Mouse (Mus musculus) layer of hippocampus, postnatal 36 days (tissue): ENCODE data around the gene Tenm4. TPM values are rescaled to one million over a fixed set of nuclear protein-coding genes. Genes with fewer than 3 reads are reported as not detected.

Experiments
- DNase-seq, 2 experiments: peaks; one replicate each; pipeline ENCODE4 v3.0.0; 2022
- total RNA-seq, 2 experiments: library from RNA; stranded (reverse); gene quantifications; 2 replicates each; pipeline ENCODE4 v1.2.3; 2021

Tenm4 gene
- total RNA-seq, 2 experiments from 2014 or later = 116 to 124 TPM

DNA sequence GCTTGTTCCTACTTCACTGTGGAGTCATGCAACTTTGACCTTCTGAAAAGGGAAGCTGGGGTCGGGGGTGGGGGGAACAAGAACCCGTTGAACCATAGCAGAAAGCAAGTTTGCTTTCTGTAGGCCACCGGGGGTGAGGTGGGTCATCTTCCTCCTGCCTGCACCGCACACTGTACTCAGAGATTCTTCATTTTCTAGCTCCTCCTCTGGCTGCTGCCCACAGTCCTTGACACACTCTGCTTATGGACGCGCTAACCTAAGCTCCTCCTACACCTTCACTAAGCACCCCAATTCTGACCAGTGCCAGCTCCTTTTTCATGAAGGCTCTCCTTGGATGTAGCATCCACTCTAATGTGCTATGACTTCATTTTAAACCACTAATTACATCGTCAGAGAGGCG is 311.9 kb downstream of the Tenm4 start:
- no peak for DNase-seq

GRCm38 (mm10) chr7:96484006-96484581 is 313.0 kb downstream of the Tenm4 start:
- no peak for DNase-seq

DNA sequence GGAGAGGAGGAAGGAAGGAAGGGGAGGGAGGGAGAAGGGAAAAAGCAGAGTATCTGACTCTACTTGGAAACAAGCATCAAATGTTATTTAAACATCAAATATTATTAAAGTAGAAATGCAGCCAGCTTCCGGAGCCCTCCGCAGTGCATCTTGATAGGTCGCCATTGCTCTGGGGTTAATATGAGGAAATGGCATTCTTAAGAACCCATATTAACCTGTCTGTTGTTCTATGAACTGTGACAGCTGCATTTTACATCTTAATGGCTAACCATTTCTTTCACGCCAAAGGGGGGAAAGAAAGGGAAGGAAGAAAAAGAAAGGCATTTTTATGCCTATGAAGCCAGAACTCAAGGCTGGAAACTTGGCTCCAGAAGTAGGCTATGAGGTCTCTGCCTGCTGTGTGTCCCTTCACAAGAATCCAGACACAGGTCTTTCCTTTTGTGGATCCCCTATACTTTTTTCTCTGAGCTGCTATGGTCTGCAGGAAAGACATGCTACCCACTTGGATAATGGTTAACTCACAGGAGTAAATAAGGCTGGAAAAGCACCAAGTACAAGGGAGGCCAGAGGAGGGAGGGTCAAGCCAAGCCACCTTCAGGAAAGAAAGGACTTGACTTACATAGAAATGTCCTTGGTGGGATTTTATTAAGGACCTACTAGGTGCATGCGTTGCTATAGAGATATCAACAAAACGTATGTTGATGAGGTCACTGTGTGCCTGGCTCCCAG is 318.5 kb downstream of the Tenm4 start:
- no peak for DNase-seq

DNA sequence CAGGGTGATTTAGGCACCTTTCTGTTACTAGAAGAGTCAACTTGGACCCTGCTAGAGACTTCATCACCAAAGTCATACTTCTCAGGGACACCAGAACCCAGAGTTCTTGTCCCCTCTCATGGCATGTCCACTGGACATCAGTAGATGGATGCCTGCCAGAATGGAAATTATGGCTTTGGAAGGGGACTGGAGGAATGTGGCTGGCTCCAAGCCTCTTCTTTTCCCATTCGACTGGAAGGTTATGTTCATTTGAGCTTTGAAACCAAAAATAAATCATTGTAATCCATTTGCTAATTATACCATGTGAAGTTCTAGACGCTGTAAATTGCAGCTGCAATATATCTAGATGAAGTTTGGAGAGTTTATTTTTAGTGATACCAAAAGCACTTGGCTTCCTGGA is 320.9 kb downstream of the Tenm4 start:
- no peak for DNase-seq

DNA sequence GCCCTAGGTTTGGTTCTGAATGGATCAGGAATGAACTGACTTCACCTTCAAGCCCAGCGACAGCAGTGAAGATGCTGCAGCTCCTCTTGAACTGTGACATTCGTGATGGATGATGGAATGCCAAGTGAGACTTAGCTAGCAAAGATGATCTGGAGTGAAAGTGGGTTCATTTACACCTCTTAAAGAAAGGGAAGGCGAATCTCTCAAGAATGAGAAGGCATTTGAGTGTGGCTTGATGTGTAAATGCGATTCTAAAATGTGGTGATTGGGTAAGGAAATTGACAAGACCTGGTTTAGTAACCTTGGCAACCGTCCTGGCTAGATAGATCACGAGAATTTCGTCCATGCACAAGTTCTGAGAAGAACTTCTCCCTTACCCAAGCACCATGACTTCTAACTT is 321.6 kb downstream of the Tenm4 start:
- no peak for DNase-seq

DNA sequence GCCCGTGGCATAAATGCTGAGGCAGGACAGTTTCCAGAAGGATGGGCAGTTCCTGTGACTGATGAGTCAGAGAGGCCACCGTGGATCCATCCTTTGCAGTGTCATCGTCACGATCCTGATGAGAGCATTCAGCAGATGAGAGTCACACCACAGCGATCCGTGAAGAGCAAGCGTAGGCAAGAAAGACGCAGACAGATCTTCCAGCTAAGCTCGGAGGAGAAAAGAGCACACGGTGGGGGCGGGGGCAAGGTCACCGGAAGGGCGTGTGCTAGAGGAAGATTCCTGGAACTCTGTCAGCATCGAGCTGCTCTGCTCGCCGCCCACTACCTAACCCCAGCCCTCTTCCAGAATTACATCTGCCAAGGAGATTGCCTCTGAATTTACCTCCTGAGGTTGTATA is 323.0 kb downstream of the Tenm4 start:
- no peak for DNase-seq

- DNase-seq = peak in 1 of 2 experiments; percentile 31
These were observed 329.1 kb downstream of the Tenm4 start for GRCm38 (mm10) chr7:96500108-96500507.

- no peak for DNase-seq
These were observed 329.8 kb downstream of the Tenm4 start for GRCm38 (mm10) chr7:96500797-96501196.

DNA sequence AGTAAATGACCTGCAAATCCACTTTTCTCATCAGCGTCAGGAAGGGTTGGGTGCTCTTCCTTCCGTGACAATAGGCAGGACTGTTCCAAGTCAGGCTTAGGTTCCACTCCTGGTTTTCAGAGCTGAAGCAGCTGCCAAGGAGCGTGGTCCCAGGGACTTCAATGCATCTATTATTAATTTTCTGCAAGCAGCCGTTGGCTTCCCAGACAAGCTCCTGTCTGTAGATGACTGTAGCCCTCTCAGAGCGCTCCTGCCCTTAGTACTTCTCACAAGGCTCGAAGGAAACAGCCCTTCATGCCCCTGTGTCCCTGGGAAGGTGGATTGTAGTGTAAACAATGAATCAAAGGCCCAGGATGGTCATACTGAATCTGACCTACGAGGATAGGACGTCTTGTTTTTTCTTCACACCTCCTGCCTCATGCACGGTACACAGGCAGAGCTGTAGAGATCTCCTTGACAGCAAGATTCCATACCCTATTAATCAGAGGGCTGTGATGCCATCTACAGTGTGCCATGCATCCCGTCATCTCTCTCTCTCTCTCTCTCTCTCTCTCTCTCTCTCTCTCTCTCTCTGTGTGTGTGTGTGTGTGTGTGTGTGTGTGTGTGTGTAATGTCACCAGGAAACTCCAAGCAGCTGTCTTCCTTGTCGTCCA is 331.4 kb downstream of the Tenm4 start:
- no peak for DNase-seq

DNA sequence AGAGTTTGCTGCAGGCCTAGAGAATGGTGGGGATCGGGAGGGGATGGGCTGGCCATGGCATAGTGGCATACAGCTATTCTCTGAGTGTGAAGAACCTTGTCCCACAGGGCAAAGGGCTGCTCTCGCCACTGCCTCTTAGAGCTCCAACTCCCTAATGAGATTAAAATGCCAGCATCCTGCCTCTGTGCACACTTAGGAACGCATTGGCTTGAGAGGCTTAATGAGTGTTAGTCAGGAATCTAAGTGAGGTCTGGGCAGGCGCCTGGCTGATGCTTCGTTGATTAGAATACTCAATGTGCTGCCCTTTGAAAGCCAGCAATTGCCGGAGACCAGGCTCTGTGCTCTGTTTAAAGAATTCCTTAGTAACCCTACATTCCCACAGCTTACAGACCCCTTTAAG is 334.5 kb downstream of the Tenm4 start:
- DNase-seq = no peak

GRCm38 (mm10) chr7:96507046-96507445 is 336.0 kb downstream of the Tenm4 start:
- DNase-seq = no peak

DNA sequence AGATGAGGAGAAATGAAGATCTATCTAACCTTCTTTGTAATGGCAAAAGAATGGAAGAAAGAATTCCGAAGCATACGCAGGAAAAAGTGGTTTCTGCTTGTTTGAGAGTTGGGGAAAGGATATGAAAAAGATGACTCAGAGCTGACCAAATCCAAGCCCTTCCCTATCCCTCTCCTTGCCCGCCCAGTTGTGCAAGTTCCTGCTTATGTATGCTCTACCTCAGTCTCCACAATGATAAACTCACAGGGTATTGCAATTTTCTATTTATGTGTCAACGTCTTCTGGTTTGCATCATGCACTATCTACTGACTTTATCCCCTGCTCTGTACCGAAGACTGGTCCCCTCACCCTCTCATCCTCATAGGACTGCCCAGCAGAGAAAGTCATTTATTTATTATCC is 339.4 kb downstream of the Tenm4 start:
- DNase-seq = no peak

- no peak for DNase-seq
These were observed 340.1 kb downstream of the Tenm4 start for GRCm38 (mm10) chr7:96511018-96511609.

DNA sequence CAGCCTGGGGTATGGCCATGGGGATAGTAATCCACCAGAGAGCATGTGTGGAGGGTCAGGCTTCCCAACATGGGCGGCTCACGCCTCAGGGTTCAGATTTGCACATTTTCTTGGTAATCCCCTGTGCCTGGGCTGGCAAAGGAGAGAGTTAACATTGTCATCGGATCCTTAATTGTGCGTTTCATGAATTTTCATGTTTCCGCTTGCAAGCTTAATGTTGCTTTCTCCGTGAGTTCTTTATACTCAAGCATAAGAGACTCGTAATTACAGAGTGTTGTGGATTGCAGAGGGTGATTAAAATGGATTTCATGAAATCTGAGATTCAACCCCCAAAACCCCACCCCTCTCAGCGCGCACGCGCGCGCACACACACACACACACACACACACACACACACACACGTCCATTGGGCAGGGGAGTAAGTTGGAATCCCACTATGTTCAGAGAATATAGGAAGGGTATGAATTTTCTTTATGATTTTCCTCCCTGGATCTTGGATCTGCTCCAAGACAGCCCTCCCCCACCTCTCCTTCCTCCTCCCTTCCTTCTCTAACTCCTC is 341.0 kb downstream of the Tenm4 start:
- no peak for DNase-seq

- no peak for DNase-seq
These were observed 348.2 kb downstream of the Tenm4 start for GRCm38 (mm10) chr7:96519216-96519615.

DNA sequence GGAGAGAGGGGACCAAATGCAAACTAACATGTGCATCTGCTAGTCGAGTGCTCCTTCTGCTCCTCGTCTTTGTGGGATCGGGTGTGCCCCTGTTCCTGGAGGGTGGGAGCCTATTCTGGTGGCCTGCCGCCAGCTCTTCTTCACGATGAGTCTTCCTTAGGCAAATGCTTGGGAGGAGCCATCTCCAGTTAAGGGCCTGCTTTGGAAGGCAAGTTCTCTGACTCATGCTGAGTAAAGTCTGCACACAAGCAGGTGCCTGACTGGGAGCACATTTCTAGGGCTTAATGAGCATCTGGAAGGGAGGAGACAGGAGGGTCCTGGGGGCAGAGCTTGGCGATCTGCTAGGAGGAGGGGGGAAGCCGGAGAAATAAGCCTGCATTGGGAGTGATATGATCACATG is 350.9 kb downstream of the Tenm4 start:
- DNase-seq = peak; percentile 33 to 42

GRCm38 (mm10) chr7:96523673-96524072 is 352.6 kb downstream of the Tenm4 start:
- DNase-seq = no peak

DNA sequence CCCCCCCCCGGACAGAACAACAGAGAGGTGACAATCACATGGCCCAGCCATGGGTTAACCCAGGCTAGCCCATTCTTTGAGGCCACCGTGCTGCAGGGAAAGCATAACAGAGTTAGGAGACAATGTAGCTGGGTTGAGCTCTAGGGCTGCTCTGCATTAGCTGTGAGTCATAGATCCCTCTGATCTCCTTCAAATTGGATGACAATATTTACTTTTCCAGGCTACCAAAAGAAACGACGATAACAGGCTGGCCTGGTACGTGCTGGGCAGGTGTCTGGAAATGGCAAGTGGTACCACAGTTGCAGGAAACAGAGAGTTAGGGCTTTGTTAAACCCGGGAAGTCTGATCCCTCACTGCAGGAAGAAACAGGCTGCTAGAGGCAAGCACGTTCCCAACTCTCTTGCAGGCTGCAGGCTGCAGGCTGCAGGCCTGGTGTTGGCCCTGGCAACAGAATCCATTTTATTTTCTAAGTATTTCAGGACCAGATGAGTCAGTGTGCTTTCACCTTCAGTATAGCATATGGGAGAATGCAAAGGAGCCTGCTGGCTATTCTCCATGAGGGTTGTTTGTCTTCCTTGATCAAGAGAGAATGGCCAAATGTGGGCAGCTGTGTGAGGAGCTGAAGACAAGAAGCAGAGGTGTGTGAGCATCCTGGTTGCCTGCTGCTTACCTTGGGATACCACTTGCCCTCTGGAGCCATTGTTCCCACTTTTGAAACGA is 353.6 kb downstream of the Tenm4 start:
- no peak for DNase-seq

- DNase-seq = no peak
These were observed 354.3 kb downstream of the Tenm4 start for GRCm38 (mm10) chr7:96525344-96525743.

GRCm38 (mm10) chr7:96530571-96531426 is 359.8 kb downstream of the Tenm4 start:
- no peak for DNase-seq

GRCm38 (mm10) chr7:96531954-96532737 is 361.1 kb downstream of the Tenm4 start:
- no peak for DNase-seq
